Comparison of ENCODE assay signal across 10 mouse cellular contexts in genomic region chr11:62809201-62809600, GRCm38 (mm10). TPM values are rescaled to one million over a fixed set of nuclear protein-coding genes. Genes with fewer than 3 reads are reported as not detected.
DNase-seq lines count a peak whose midpoint lies in the region; ATAC-seq and TF ChIP-seq lines count a peak whose summit lies in the region.
"Had no signal": no experiment of that assay in that cellular context is flagged by ENCODE, and none has a peak within 500 bp of the region (broad histone marks: within the 10 kb centered on the region; RNA-seq: fewer than 3 reads in every experiment).

No protein-coding gene starts in this region.

- H3K4me2 ChIP-seq in lung, embryonic 14.5 days, result no peak overlapping the region

- H3K4me3 ChIP-seq in lung, embryonic 14.5 days (ENCODE audit: low read depth, low read length), result no peak overlapping the region
- H3K4me3 ChIP-seq in forebrain, embryonic 10.5 days, result no peak overlapping the region

- 57% methylated on average over 4 of the region's 4 CpGs for WGBS in lung, embryonic 14.5 days
- 81% methylated on average over 4 of the region's 4 CpGs for WGBS in forebrain, embryonic 10.5 days

- no peaks in the 10 kb centered on the region for H3K9me3 ChIP-seq in lung, embryonic 14.5 days (ENCODE audit: low read depth, low read length)
- H3K9me3 ChIP-seq in forebrain, embryonic 10.5 days, result no peaks in the 10 kb centered on the region; the same call in 1 of the 2 replicates

- TF ChIP-seq CTCF in lung, embryonic 14.5 days (IDR thresholded peaks at IDR 0.05; ENCODE audit: low read depth), result peak; percentile 66

- no peaks in the 10 kb centered on the region for H3K27me3 ChIP-seq in lung, embryonic 14.5 days (ENCODE audit: insufficient read depth, low read length)
- H3K27me3 ChIP-seq in forebrain, embryonic 10.5 days (ENCODE audit: poor library complexity, severe bottlenecking), result no peaks in the 10 kb centered on the region

- ATAC-seq in lung, embryonic 14.5 days (ENCODE audit: insufficient read depth), result no peak
- ATAC-seq in megakaryocyte-erythroid progenitor cell, adult 5-6 weeks (replicated peaks; ENCODE audit: low FRiP score, low TSS enrichment, poor library complexity, severe bottlenecking), result peak; percentile 86

- DNase-seq in heart, adult 18-20 months, result peak; percentile 22 to 55
- no peak for DNase-seq in heart, adult 11 months
- DNase-seq in lung, embryonic 14.5 days, result peak; percentile 46
- no peak for DNase-seq in lung, adult 18-20 months
- DNase-seq in T-cell, adult 2 months (ENCODE audit: low spot score), result peak; percentile 6
- DNase-seq in spleen, postnatal 14 days (ENCODE audit: low spot score in 2 of 2), result no peak
- no peak for DNase-seq in forebrain, embryonic 10.5 days (ENCODE audit: extremely low spot score, low spot score)

- no peaks in the 10 kb centered on the region for H3K36me3 ChIP-seq in lung, embryonic 14.5 days (ENCODE audit: insufficient read depth)
- no peaks in the 10 kb centered on the region for H3K36me3 ChIP-seq in forebrain, embryonic 10.5 days (replicated peaks)

- H3K9ac ChIP-seq in lung, embryonic 14.5 days, result no peak overlapping the region

- 0 out of 2 replicates have a peak, but pooled peaks cover 5% of the 10 kb centered on the region for H3K4me1 ChIP-seq in lung, embryonic 14.5 days (ENCODE audit: insufficient read depth)
- H3K4me1 ChIP-seq in forebrain, embryonic 10.5 days, result no peaks in the 10 kb centered on the region

- no peak overlapping the region for H3K27ac ChIP-seq in lung, embryonic 14.5 days (ENCODE audit: low read depth)
- no peak overlapping the region for H3K27ac ChIP-seq in forebrain, embryonic 10.5 days

RNA-seq across cellular contexts. Expression of gene Trim16, which starts 10.8 kb away (rescaled TPM):
- total RNA-seq in heart, adult 18-20 months (2021), result 1 to 10 TPM; 4.4 to 8.4 TPM
- 18.0 and 20.4 TPM in 2 replicates for polyA plus RNA-seq in lung, embryonic 14.5 days (2014; fragmentation: Nextera tagmentation; extraction: Ambion mirVana)
- 7.5 and 9.7 TPM in 2 replicates for total RNA-seq in megakaryocyte-erythroid progenitor cell, adult 5-6 weeks (2014; fragmentation: Nextera tagmentation)
- total RNA-seq in megakaryocyte-erythroid progenitor cell, adult 5-6 weeks (2017), result 5.5 and 8.4 TPM in 2 replicates
- polyA plus RNA-seq in forebrain, embryonic 10.5 days (2016; fragmentation: Nextera tagmentation; extraction: Ambion mirVana), result 2.4 and 2.8 TPM in 2 replicates

RNA-seq across cellular contexts. Expression of gene Zfp286, which starts 19.9 kb away (rescaled TPM):
- under 1 TPM; 0.40 to 0.85 TPM for total RNA-seq in heart, adult 18-20 months (2021)
- 17.3 and 21.3 TPM in 2 replicates for polyA plus RNA-seq in lung, embryonic 14.5 days (2014; fragmentation: Nextera tagmentation; extraction: Ambion mirVana)
- total RNA-seq in megakaryocyte-erythroid progenitor cell, adult 5-6 weeks (2014; fragmentation: Nextera tagmentation), result 1.8 and 2.6 TPM in 2 replicates
- 0.57 TPM in 1 of 2 replicates, not detected in the other for total RNA-seq in megakaryocyte-erythroid progenitor cell, adult 5-6 weeks (2017)
- 21.1 and 26.4 TPM in 2 replicates for polyA plus RNA-seq in forebrain, embryonic 10.5 days (2016; fragmentation: Nextera tagmentation; extraction: Ambion mirVana)
- total RNA-seq: monocyte, adult 5-6 weeks had no signal

RNA-seq across cellular contexts. Expression of gene Fbxw10, which starts 37.7 kb away (rescaled TPM):
- total RNA-seq in heart, adult 18-20 months (2021), result under 1 TPM; 0.31 to 0.45 TPM
- 0.24 and 0.30 TPM in 2 replicates for polyA plus RNA-seq in lung, embryonic 14.5 days (2014; fragmentation: Nextera tagmentation; extraction: Ambion mirVana)
- total RNA-seq in megakaryocyte-erythroid progenitor cell, adult 5-6 weeks (2014; fragmentation: Nextera tagmentation), result 2.4 TPM in 1 of 2 replicates, not detected in the other
- 0.91 and 2.3 TPM in 2 replicates for total RNA-seq in megakaryocyte-erythroid progenitor cell, adult 5-6 weeks (2017)
- 0.26 and 0.41 TPM in 2 replicates for polyA plus RNA-seq in forebrain, embryonic 10.5 days (2016; fragmentation: Nextera tagmentation; extraction: Ambion mirVana)

RNA-seq across cellular contexts. Expression of gene Gm10428, which starts 56.3 kb away (rescaled TPM):
- total RNA-seq in heart, adult 18-20 months (2021), result not detected
- not detected in 2 replicates for polyA plus RNA-seq in lung, embryonic 14.5 days (2014; fragmentation: Nextera tagmentation; extraction: Ambion mirVana)
- total RNA-seq in megakaryocyte-erythroid progenitor cell, adult 5-6 weeks (2014; fragmentation: Nextera tagmentation), result not detected in 2 replicates
- not detected in 2 replicates for total RNA-seq in megakaryocyte-erythroid progenitor cell, adult 5-6 weeks (2017)
- polyA plus RNA-seq in forebrain, embryonic 10.5 days (2016; fragmentation: Nextera tagmentation; extraction: Ambion mirVana), result not detected in 2 replicates
- total RNA-seq: monocyte, adult 5-6 weeks had no signal
- polyA plus RNA-seq: heart, embryonic 16.5 days had no signal

Comparison
In these comparisons a context has a peak if more than half of its experiments do, and no peak if none do; other contexts are left out.
1. DNase-seq: peak in heart, adult 18-20 months (2 of 2), lung, embryonic 14.5 days (single experiment) and T-cell, adult 2 months (single experiment); none in heart, adult 11 months (single experiment), lung, adult 18-20 months (0 of 2), spleen, postnatal 14 days (0 of 2) and forebrain, embryonic 10.5 days (single experiment).